Mouse (Mus musculus) heart, postnatal 0 days (tissue): ENCODE data around the gene Mvb12b. TPM values are rescaled to one million over a fixed set of nuclear protein-coding genes. Genes with fewer than 3 reads are reported as not detected.

ENCODE experiments used
- ATAC-seq: fragments of 200-750 bp; cut with Nextera tagmentation; 2 replicates; pipeline ENCODE4 v1.8.0; 2017; ENCODE audit warnings: low read depth, moderate number of reproducible peaks, moderate library complexity; ENCODE audit not compliant: insufficient read depth
- DNase-seq: peaks from one replicate; pipeline ENCODE4 v3.0.0-alpha.2; 2016; ENCODE audit warnings: low spot score
- H3K27ac ChIP-seq: fragments of 300-500 bp; sonication (generic); 2 replicates; pipeline ENCODE4 v1.5.1; 2014; ENCODE audit warnings: low read depth, mild to moderate bottlenecking
- H3K27me3 ChIP-seq: fragments of 300-500 bp; sonication (generic); 2 replicates; pipeline ENCODE4 v1.6.1; 2014; ENCODE audit warnings: low read length, mixed read lengths; ENCODE audit not compliant: control insufficient read depth, insufficient read depth
- H3K36me3 ChIP-seq: fragments of 300-500 bp; sonication (generic); replicated peaks from 2 replicates; pipeline ENCODE4 v1.6.1; 2014; ENCODE audit warnings: low read length, mixed read lengths; ENCODE audit not compliant: control insufficient read depth, insufficient read depth
- H3K4me1 ChIP-seq: fragments of 300-500 bp; sonication (generic); 2 replicates; pipeline ENCODE4 v1.6.1; 2014; ENCODE audit warnings: antibody characterized with exemption; ENCODE audit not compliant: control insufficient read depth, insufficient read depth
- H3K4me2 ChIP-seq: fragments of 300-500 bp; sonication (generic); 2 replicates; pipeline ENCODE4 v1.6.1; 2014; ENCODE audit warnings: low read depth, mild to moderate bottlenecking, low read length, moderate library complexity
- H3K4me3 ChIP-seq: fragments of 300-500 bp; sonication (generic); 2 replicates; pipeline ENCODE4 v1.5.1; 2014; ENCODE audit warnings: low read depth, low read length
- H3K9ac ChIP-seq: fragments of 300-500 bp; sonication (generic); replicated peaks from 2 replicates; pipeline ENCODE4 v1.6.1; 2014; ENCODE audit warnings: low read depth, low read length, mixed read lengths
- H3K9me3 ChIP-seq: fragments of 300-500 bp; sonication (generic); replicated peaks from 2 replicates; pipeline ENCODE4 v1.6.1; 2016; ENCODE audit warnings: low read length; ENCODE audit not compliant: control insufficient read depth
- CTCF ChIP-seq: IDR thresholded peaks from 2 replicates; pipeline ENCODE4 v1.5.1; 2016; ENCODE audit warnings: antibody characterized with exemption, control low read depth, low read depth
- EP300 ChIP-seq: IDR thresholded peaks from 2 replicates; pipeline ENCODE4 v1.6.1; 2016; ENCODE audit warnings: antibody characterized with exemption, low read depth
- WGBS: fragments of 180-500 bp; shearing (Covaris S2); extraction: QIAGEN DNeasy Blood & Tissue Kit; methylation state at CpG from one replicate; pipeline ENCODE4 v1.1.7; 2014; 5-methylcytosine and 5-hydroxymethylcytosine counted together
- polyA plus RNA-seq: library from polyadenylated mRNA; unstranded; fragments of >200 nt; fragmentation: Nextera tagmentation; extraction: Ambion mirVana; gene quantifications from 2 replicates; pipeline ENCODE4 v1.2.1, GENCODE M21; 2015
- total RNA-seq: library from RNA; depleted of rRNA; stranded (reverse); fragments of >200 nt; gene quantifications from 2 replicates; pipeline ENCODE4 v1.2.3, GENCODE M21; 2014; ENCODE audit warnings: low replicate concordance

Mvb12b gene
- total and polyA plus RNA-seq, 2 experiments from 2014 or later, result 8.7 to 38.7 TPM

DNA sequence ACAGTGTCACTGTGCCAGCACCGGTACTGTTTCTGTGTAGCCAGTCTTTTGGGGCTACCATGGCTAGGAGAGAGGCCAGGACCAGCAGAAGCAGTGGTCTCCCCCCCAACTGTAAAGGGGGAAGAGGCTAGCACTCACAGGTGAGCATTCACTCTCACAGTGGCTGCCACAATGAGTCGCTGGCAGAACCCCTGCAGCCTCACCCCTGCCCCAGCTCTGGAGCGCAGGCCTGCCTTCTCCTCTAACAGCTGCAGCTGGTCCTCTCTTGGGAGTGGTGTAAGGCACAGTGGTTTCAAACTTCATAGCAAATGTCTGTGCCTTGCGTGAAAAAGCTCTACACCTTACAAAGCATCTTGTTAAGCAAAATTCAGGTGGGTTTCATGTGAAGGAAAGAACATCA, 70.7 kb downstream of the Mvb12b start:
- H3K27ac ChIP-seq, result no peak overlapping the region; the same call in 1 of the 2 replicates
- TF ChIP-seq EP300 (no peak), CTCF (no peak)
- no peaks in the 10 kb centered on the region for H3K27me3 ChIP-seq
- no peak for ATAC-seq
- no peak overlapping the region for H3K9ac ChIP-seq
- DNase-seq, result no peak
- WGBS, result 75% methylated on average over 4 of the region's 4 CpGs
- peaks cover 5% of the 10 kb centered on the region; the same call in 1 of the 2 replicates for H3K36me3 ChIP-seq
- no peaks in the 10 kb centered on the region for H3K9me3 ChIP-seq
- no peak overlapping the region for H3K4me3 ChIP-seq
- H3K4me2 ChIP-seq, result no peak overlapping the region
- H3K4me1 ChIP-seq, result no peaks in the 10 kb centered on the region

DNA sequence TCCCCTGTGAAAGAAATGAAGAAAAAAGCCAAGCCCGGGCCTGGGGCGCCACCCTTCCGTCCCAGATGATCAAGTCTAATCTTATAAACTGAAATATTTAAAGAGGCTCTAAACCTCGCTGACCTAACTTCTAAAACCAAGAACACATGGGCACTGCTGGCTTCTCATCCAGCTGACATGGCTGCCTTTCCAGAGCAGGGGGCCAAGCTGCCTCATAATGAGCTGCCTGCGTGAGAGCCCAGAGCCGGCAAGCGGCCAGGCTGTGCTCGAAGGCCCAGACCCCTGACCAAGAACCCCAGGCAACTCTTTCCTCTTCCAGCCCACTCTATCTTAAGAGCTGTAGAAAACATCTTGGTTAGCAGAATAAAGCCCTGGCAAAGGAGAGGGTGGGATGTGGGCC, 73.2 kb downstream of the Mvb12b start:
- H3K4me3 ChIP-seq, result no peak overlapping the region
- H3K9ac ChIP-seq, result no peak overlapping the region
- TF ChIP-seq CTCF (no peak), EP300 (no peak)
- ATAC-seq (no peak), DNase-seq (no peak)
- no peaks in the 10 kb centered on the region for H3K36me3 ChIP-seq
- H3K4me1 ChIP-seq, result no peaks in the 10 kb centered on the region
- H3K27ac ChIP-seq, result no peak overlapping the region
- WGBS, result 75% methylated on average over 8 of the region's 8 CpGs
- H3K4me2 ChIP-seq, result no peak overlapping the region
- H3K9me3 ChIP-seq, result no peaks in the 10 kb centered on the region
- H3K27me3 ChIP-seq, result no peaks in the 10 kb centered on the region

DNA sequence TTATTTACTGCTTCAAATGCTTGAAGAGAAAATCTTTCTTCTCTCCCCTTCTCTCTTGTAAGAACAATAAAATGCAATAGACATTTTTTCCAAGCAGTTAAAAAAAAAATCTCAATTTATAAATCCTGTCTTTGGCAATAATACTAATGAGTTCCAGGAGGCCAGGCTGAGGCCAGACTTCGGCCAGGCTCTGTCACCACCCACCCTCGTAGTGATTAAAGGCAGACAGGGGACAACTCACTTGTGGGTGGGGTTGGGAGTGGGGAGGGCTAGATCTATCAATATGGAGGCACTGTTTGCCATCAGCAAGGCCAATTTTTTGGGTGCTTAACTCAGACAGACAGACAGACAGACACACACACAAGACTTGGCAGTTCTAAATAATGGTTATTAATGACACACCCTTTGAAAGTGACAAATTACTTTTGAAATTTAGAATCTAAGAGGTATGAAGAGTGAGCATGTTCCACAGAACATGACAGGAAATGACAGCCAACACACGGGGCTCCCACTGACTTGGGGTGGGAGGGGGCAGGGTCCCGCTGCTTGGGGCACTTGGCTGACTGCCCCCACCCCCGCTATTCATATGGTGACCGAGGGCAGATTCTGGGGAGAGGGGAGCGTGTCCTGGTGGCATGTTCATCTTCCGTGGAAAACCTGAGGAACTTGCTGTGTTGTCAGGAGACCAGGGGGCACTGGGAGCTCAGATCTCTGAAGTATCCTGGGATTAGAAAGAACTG, 74.1 kb downstream of the Mvb12b start:
- H3K36me3 ChIP-seq, result no peaks in the 10 kb centered on the region
- no peaks in the 10 kb centered on the region for H3K9me3 ChIP-seq
- H3K4me3 ChIP-seq, result no peak overlapping the region
- TF ChIP-seq EP300, result no peak
- TF ChIP-seq CTCF, result no peak
- no peak for ATAC-seq
- whole genome bisulfite sequencing, result 60% methylated on average over 8 of the region's 8 CpGs
- H3K9ac ChIP-seq, result no peak overlapping the region
- H3K27ac ChIP-seq, result no peak overlapping the region
- H3K4me2 ChIP-seq, result no peak overlapping the region
- DNase-seq, result no peak
- H3K27me3 ChIP-seq, result no peaks in the 10 kb centered on the region
- no peaks in the 10 kb centered on the region for H3K4me1 ChIP-seq

DNA sequence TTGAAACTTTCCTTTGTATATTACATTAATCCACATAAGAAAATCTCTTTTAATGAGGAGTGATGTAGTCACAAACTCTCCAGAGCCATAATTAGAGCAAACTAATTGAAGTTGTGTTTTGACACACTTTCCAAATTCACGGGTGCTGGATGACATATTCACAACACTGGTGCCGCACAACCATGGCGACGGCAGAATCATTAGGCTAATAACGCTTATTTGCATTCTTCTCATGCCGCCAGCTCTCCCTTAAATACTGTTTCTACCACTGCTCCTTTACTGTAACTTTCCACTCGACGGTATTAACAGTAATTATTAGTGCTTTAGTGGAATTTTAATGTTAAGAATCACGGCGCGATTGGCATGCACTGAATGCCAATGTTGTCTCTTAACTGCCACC, 74.8 kb downstream of the Mvb12b start:
- no peak overlapping the region for H3K4me2 ChIP-seq
- H3K27me3 ChIP-seq, result no peaks in the 10 kb centered on the region
- no peak overlapping the region for H3K4me3 ChIP-seq
- H3K36me3 ChIP-seq, result no peaks in the 10 kb centered on the region
- ATAC-seq (no peak), DNase-seq (no peak)
- TF ChIP-seq CTCF, result no peak
- no peaks in the 10 kb centered on the region for H3K4me1 ChIP-seq
- H3K27ac ChIP-seq, result no peak overlapping the region
- 83% methylated on average over 11 of the region's 11 CpGs for WGBS
- no peaks in the 10 kb centered on the region for H3K9me3 ChIP-seq
- no peak overlapping the region for H3K9ac ChIP-seq

DNA sequence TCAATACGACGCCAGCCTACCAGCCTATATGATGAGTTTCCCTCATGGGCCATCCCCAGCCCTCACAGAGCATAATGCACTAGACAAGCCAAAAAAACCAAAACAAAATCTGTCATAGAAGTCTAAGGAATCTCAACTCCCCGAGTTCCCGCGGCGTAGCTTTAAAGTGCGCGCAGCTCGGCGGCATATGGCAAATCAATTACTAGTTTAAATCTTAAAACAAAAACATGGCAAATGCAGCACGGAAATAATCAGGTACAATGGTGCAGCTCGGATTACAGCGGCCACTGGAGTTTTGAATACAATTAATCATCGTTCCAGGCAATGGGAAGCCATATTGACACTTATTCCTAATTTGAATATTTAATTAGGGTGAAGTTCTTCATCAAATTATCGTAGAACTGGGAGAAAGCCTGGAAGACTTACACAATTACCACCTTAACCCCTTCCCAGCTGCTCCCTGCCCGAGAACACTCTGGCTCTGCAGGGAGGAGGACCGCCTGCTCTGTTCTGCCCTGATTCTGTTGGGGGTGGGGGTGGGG, 76.3 kb downstream of the Mvb12b start:
- ATAC-seq (no peak), DNase-seq (no peak)
- no peaks in the 10 kb centered on the region for H3K4me1 ChIP-seq
- H3K9me3 ChIP-seq, result no peaks in the 10 kb centered on the region
- no peak overlapping the region for H3K27ac ChIP-seq
- H3K9ac ChIP-seq, result no peak overlapping the region
- TF ChIP-seq CTCF, result no peak
- no peak for TF ChIP-seq EP300
- no peak overlapping the region for H3K4me3 ChIP-seq
- 79% methylated on average over 17 of the region's 17 CpGs for WGBS
- H3K36me3 ChIP-seq, result no peaks in the 10 kb centered on the region
- no peaks in the 10 kb centered on the region for H3K27me3 ChIP-seq
- H3K4me2 ChIP-seq, result no peak overlapping the region

DNA sequence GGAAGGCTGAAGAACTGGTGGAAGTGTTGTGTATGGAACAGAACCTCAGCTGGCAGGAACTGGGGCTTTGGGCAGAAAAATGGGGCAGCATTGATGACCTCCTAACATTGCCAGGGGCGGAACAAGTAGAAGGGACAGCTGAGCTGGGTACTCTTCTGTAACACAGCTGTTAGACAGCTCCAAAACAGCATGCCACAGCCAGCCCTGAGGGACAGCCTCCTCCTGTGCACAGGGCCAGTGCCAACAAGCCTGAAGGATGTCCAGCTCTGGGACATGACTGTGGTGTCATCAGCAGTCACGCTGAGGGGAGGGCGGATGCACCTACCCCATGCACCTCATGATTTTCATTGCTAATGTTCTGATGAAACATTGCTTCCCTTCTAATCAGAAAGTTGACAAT, 78.7 kb downstream of the Mvb12b start:
- DNase-seq (no peak), ATAC-seq (no peak)
- H3K27me3 ChIP-seq, result no peaks in the 10 kb centered on the region
- no peaks in the 10 kb centered on the region for H3K4me1 ChIP-seq
- no peak for TF ChIP-seq CTCF
- TF ChIP-seq EP300, result no peak
- no peak overlapping the region for H3K4me2 ChIP-seq
- H3K9ac ChIP-seq, result no peak overlapping the region
- H3K9me3 ChIP-seq, result no peaks in the 10 kb centered on the region
- no peak overlapping the region for H3K4me3 ChIP-seq
- H3K27ac ChIP-seq, result no peak overlapping the region
- H3K36me3 ChIP-seq, result no peaks in the 10 kb centered on the region
- 93% methylated on average over 3 of the region's 3 CpGs for WGBS
